Mouse (Mus musculus) limb, embryonic 12.5 days (tissue): ENCODE measurements around the gene Gm2016. TPM values are rescaled to one million over a fixed set of nuclear protein-coding genes. Genes with fewer than 3 reads are reported as not detected.

Source experiments
- polyA plus RNA-seq: library from polyadenylated mRNA; unstranded; fragments of >200 nt; fragmentation: Nextera tagmentation; extraction: Ambion mirVana; gene quantifications from 2 replicates; pipeline ENCODE4 v1.2.1, GENCODE M21; 2016

The Gm2016 gene
- polyA plus RNA-seq, 1 experiment from 2014 or later: not detected

Other genes starting within 250 kb of the Gm2016 start
- gene Gm16381, start 229.5 kb upstream of the Gm2016 start, polyA plus RNA-seq: not detected in 2 replicates
- gene Gm21319, start 98.3 kb upstream of the Gm2016 start, polyA plus RNA-seq: not detected in 2 replicates
- gene Gm21936, start 78.6 kb upstream of the Gm2016 start, polyA plus RNA-seq: not detected in 2 replicates
- gene BB287469, start 57.5 kb upstream of the Gm2016 start, polyA plus RNA-seq: not detected in 2 replicates
- not detected in 2 replicates for gene Gm2001, start 31.7 kb upstream of the Gm2016 start, polyA plus RNA-seq
- not detected in 2 replicates for gene Gm2022, start 21.3 kb downstream of the Gm2016 start, polyA plus RNA-seq
- not detected in 2 replicates for gene Gm2035, start 45.8 kb downstream of the Gm2016 start, polyA plus RNA-seq
- not detected in 2 replicates for gene Gm2042, start 80.0 kb downstream of the Gm2016 start, polyA plus RNA-seq
- not detected in 2 replicates for gene Gm2075, start 137.8 kb downstream of the Gm2016 start, polyA plus RNA-seq
- gene Gm6803, start 144.7 kb downstream of the Gm2016 start, polyA plus RNA-seq: not detected in 2 replicates
- not detected in 2 replicates for gene Gm2056, start 152.9 kb downstream of the Gm2016 start, polyA plus RNA-seq
- gene Gm16368, start 209.6 kb downstream of the Gm2016 start, polyA plus RNA-seq: not detected in 2 replicates